In genomic region chr10:56582065-56582464, GRCm38 (mm10) we compare ENCODE assay signal across 9 mouse cellular contexts.
DNase-seq lines count a peak whose midpoint lies in the region; ATAC-seq and TF ChIP-seq lines count a peak whose summit lies in the region.
"Had no signal": no experiment of that assay in that cellular context is flagged by ENCODE, and none has a peak within 500 bp of the region (broad histone marks: within the 10 kb centered on the region; RNA-seq: fewer than 3 reads in every experiment).

No protein-coding gene starts in this region.

- dilution Hi-C loops in CH12.LX (cut with MboI; ENCODE audit: extremely low pct_ligation_motif_present, extremely low pct_unique_long_range_greater_than_20kb, low sequenced_read_pairs), result no loop called here

- ATAC-seq in intestine, postnatal 0 days, result no peak
- ATAC-seq: liver, embryonic 12.5 days had no signal

- H3K27me3 ChIP-seq in heart, adult 2 months (ENCODE audit: control insufficient read depth, insufficient read depth, low read length), result no peaks in the 10 kb centered on the region
- no peaks in the 10 kb centered on the region for H3K27me3 ChIP-seq in CH12.LX (replicated peaks)
- H3K27me3 ChIP-seq in intestine, postnatal 0 days (replicated peaks; ENCODE audit: control insufficient read depth, insufficient read depth, low read length), result no peaks in the 10 kb centered on the region
- no peaks in the 10 kb centered on the region for H3K27me3 ChIP-seq in kidney, adult 2 months (replicated peaks; ENCODE audit: control insufficient read depth, insufficient read depth, low read length)
- H3K27me3 ChIP-seq: liver, embryonic 12.5 days had no signal

- H3K9ac ChIP-seq in heart, adult 2 months (ENCODE audit: low read depth, low read length), result no peak overlapping the region
- no peak overlapping the region for H3K9ac ChIP-seq in CH12.LX (ENCODE audit: insufficient read depth, low read depth)
- no peak overlapping the region for H3K9ac ChIP-seq in intestine, postnatal 0 days (ENCODE audit: low read depth, low read length)
- H3K9ac ChIP-seq: liver, embryonic 12.5 days had no signal

- no peaks in the 10 kb centered on the region for H3K9me3 ChIP-seq in CH12.LX (replicated peaks; ENCODE audit: low read length)
- H3K9me3 ChIP-seq in intestine, postnatal 0 days (ENCODE audit: control insufficient read depth), result no peaks in the 10 kb centered on the region
- H3K9me3 ChIP-seq: liver, embryonic 12.5 days had no signal

- peak overlapping the region; percentile 22; the same call in 1 of the 2 replicates for H3K4me2 ChIP-seq in CH12.LX (ENCODE audit: insufficient read depth, low read depth, poor library complexity, severe bottlenecking)
- no peak overlapping the region for H3K4me2 ChIP-seq in intestine, postnatal 0 days (replicated peaks; ENCODE audit: low read depth)
- H3K4me2 ChIP-seq: liver, embryonic 12.5 days had no signal

- peaks cover 3% of the 10 kb centered on the region for H3K4me1 ChIP-seq in heart, adult 2 months (ENCODE audit: control insufficient read depth, insufficient read depth, low read length)
- no peaks in the 10 kb centered on the region for H3K4me1 ChIP-seq in CH12.LX (ENCODE audit: control insufficient read depth in 1 of 2, insufficient read depth in 2 of 2)
- H3K4me1 ChIP-seq in intestine, postnatal 0 days (replicated peaks; ENCODE audit: control insufficient read depth, insufficient read depth, low read length), result no peaks in the 10 kb centered on the region
- H3K4me1 ChIP-seq in kidney, adult 2 months (ENCODE audit: control insufficient read depth, insufficient read depth, low read length), result no peaks in the 10 kb centered on the region
- H3K4me1 ChIP-seq: liver, embryonic 12.5 days had no signal

- no peak for TF ChIP-seq RAD21 in CH12.LX (IDR thresholded peaks at IDR 0.05; ENCODE audit: low read depth, low read length)

- peak overlapping the region; percentile 53 for H3K27ac ChIP-seq in heart, adult 2 months
- H3K27ac ChIP-seq in CH12.LX (ENCODE audit: insufficient read depth, low read depth), result no peak overlapping the region
- H3K27ac ChIP-seq in intestine, postnatal 0 days (ENCODE audit: low read depth, low read length), result no peak overlapping the region
- no peak overlapping the region for H3K27ac ChIP-seq in kidney, adult 2 months (ENCODE audit: insufficient read depth, low read depth, low read length)
- H3K27ac ChIP-seq: liver, embryonic 12.5 days had no signal

- no peak for TF ChIP-seq EP300 in heart, adult 2 months (IDR thresholded peaks at IDR 0.05; ENCODE audit: insufficient read depth, low read depth, low read length)
- no peak for TF ChIP-seq EP300 in CH12.LX (IDR thresholded peaks at IDR 0.05; ENCODE audit: low read length)

- H3K36me3 ChIP-seq in heart, adult 2 months (ENCODE audit: control insufficient read depth, insufficient read depth, low read length), result no peaks in the 10 kb centered on the region
- H3K36me3 ChIP-seq in CH12.LX (replicated peaks in 1 of 2; ENCODE audit: control insufficient read depth in 1 of 2, insufficient read depth in 1 of 2, low read length in 1 of 2), result no peaks in the 10 kb centered on the region
- no peaks in the 10 kb centered on the region for H3K36me3 ChIP-seq in intestine, postnatal 0 days (ENCODE audit: control insufficient read depth, insufficient read depth)
- H3K36me3 ChIP-seq in kidney, adult 2 months (ENCODE audit: control insufficient read depth, insufficient read depth, low read length), result no peaks in the 10 kb centered on the region
- H3K36me3 ChIP-seq: liver, embryonic 12.5 days had no signal

- TF ChIP-seq POLR2A in heart, adult 2 months (IDR thresholded peaks at IDR 0.05; ENCODE audit: insufficient read depth, low read depth, low read length), result no peak
- no peak for TF ChIP-seq POLR2A in CH12.LX (IDR thresholded peaks at IDR 0.05; ENCODE audit: low read depth, low read length)
- no peak for TF ChIP-seq POLR2A in kidney, adult 2 months (IDR thresholded peaks at IDR 0.05; ENCODE audit: low read depth, low read length)

- in situ Hi-C loops in CH12.LX (cut with MboI; ENCODE audit: low pct_ligation_motif_present, low pct_unique_long_range_greater_than_20kb, low sequenced_read_pairs), result no loop called here

- intact Hi-C loops in heart, adult 2 months (cut with DNase I), result no loop called here
- intact Hi-C loops in heart, postnatal 25 days (cut with DNase I), result no loop called here

- no peaks in the 10 kb centered on the region for H3K79me2 ChIP-seq in heart, adult 2 months (replicated peaks; ENCODE audit: control insufficient read depth, insufficient read depth, low read length)
- H3K79me2 ChIP-seq in CH12.LX (replicated peaks; ENCODE audit: control insufficient read depth, extremely low read depth, insufficient read depth, poor library complexity, severe bottlenecking), result no peaks in the 10 kb centered on the region

- no peak overlapping the region for H3K4me3 ChIP-seq in heart, adult 2 months
- H3K4me3 ChIP-seq in CH12.LX (replicated peaks in 1 of 3; ENCODE audit: low read depth in 2 of 3, low read length in 2 of 3, poor library complexity in 1 of 3), result no peak overlapping the region
- H3K4me3 ChIP-seq in intestine, postnatal 0 days (ENCODE audit: low read depth, low read length), result no peak overlapping the region
- no peak overlapping the region for H3K4me3 ChIP-seq in kidney, adult 2 months (ENCODE audit: insufficient read depth, low read depth, low read length)
- H3K4me3 ChIP-seq: liver, embryonic 12.5 days had no signal

- TF ChIP-seq CTCF in heart, adult 2 months (IDR thresholded peaks at IDR 0.05), result no peak
- TF ChIP-seq CTCF in CH12.LX (conservative IDR thresholded peaks at IDR 0.05 in 1 of 2, IDR thresholded peaks at IDR 0.05 in 1 of 2; ENCODE audit: low read depth in 2 of 2, low read length in 2 of 2), result no peak
- TF ChIP-seq CTCF in intestine, postnatal 0 days (IDR thresholded peaks at IDR 0.05; ENCODE audit: low read depth), result no peak
- TF ChIP-seq CTCF in kidney, adult 2 months (conservative IDR thresholded peaks at IDR 0.05; ENCODE audit: insufficient read depth, insufficient read length, low read depth, low read length), result no peak

- DNase-seq in heart, adult 2 months, result peak in 1 of 2 experiments; percentile 37
- DNase-seq in heart, postnatal 4 days, result no peak
- DNase-seq in CH12.LX (ENCODE audit: extremely low read depth), result no peak
- DNase-seq in cerebellum, adult 11 months, result peak; percentile 52
- DNase-seq in heart, postnatal 25 days (ENCODE audit: low spot score), result peak; percentile 16
- DNase-seq in lung, postnatal 14 days, result no peak
- DNase-seq in kidney, adult 2 months, result no peak

- 13% methylated on average over 6 of the region's 6 CpGs for WGBS in heart, adult 2 months
- WGBS in intestine, postnatal 0 days, result 46% methylated on average over 6 of the region's 6 CpGs
- 41% methylated on average over 6 of the region's 6 CpGs for WGBS in kidney, adult 2 months

TF ChIP-seq in CH12.LX, 34 proteins besides CTCF, POLR2A, EP300 and RAD21:
- TF ChIP-seq MAZ (IDR thresholded peaks at IDR 0.05; ENCODE audit: low read depth, low read length) (no peak), ZKSCAN1 (IDR thresholded peaks at IDR 0.05; ENCODE audit: borderline replicate concordance, low read depth, low read length) (no peak), SMC3 (IDR thresholded peaks at IDR 0.05; ENCODE audit: low read depth, low read length) (no peak), BHLHE40 (IDR thresholded peaks at IDR 0.05; ENCODE audit: low read depth, low read length) (no peak), USF1 (IDR thresholded peaks at IDR 0.05; ENCODE audit: low read depth, low read length) (no peak), CHD2 (IDR thresholded peaks at IDR 0.05; ENCODE audit: low read length) (no peak), SIN3A (IDR thresholded peaks at IDR 0.05; ENCODE audit: low read length) (no peak), UBTF (IDR thresholded peaks at IDR 0.05; ENCODE audit: low read depth, low read length) (no peak), NELFE (IDR thresholded peaks at IDR 0.05; ENCODE audit: low read depth, low read length) (no peak), ZMIZ1 (IDR thresholded peaks at IDR 0.05; ENCODE audit: low read depth, low read length) (no peak), CHD1 (IDR thresholded peaks at IDR 0.05; ENCODE audit: low read depth, low read length) (no peak), POLR2AphosphoS2 (IDR thresholded peaks at IDR 0.05; ENCODE audit: low read depth, low read length) (no peak), MAFK (IDR thresholded peaks at IDR 0.05; ENCODE audit: insufficient replicate concordance, low read length) (no peak), TBP (conservative IDR thresholded peaks at IDR 0.05; ENCODE audit: low read depth, low read length) (no peak), PAX5 (IDR thresholded peaks at IDR 0.05; ENCODE audit: low read length) (no peak), TCF12 (IDR thresholded peaks at IDR 0.05; ENCODE audit: low read depth, low read length) (no peak), MYC (IDR thresholded peaks at IDR 0.05; ENCODE audit: low read depth, low read length) (no peak), ETS1 (conservative IDR thresholded peaks at IDR 0.05; ENCODE audit: low read depth, low read length) (no peak), ELF1 (IDR thresholded peaks at IDR 0.05; ENCODE audit: low read depth, low read length) (no peak)

Comparison
In these comparisons a context has a peak if more than half of its experiments do, and no peak if none do; other contexts are left out.
1. DNase-seq: peak in cerebellum, adult 11 months (single experiment) and heart, postnatal 25 days (single experiment); none in heart, postnatal 4 days (single experiment), CH12.LX (single experiment), lung, postnatal 14 days (single experiment) and kidney, adult 2 months (single experiment).